Mouse (Mus musculus): ENCODE measurements around the gene Slc10a7.

Slc10a7 gene

GRCm38 (mm10) chr8:78734721-78735517 lies 225.8 kb downstream of the Slc10a7 start:
- no peak for DNase-seq (ENCODE audit: low spot score in 2 of 2)

- DNase-seq (ENCODE audit: low spot score in 2 of 2), result no peak
Measured at GRCm38 (mm10) chr8:78738304-78738703, 229.2 kb downstream of the Slc10a7 start.

GRCm38 (mm10) chr8:78740936-78741335 lies 231.8 kb downstream of the Slc10a7 start:
- DNase-seq (ENCODE audit: low spot score in 2 of 2), result no peak

GRCm38 (mm10) chr8:78741496-78741895 lies 232.3 kb downstream of the Slc10a7 start:
- no peak for DNase-seq (ENCODE audit: low spot score in 2 of 2)

GRCm38 (mm10) chr8:78741965-78742364 lies 232.8 kb downstream of the Slc10a7 start:
- no peak for DNase-seq (ENCODE audit: low spot score in 2 of 2)

- peak in 1 of 2 experiments; percentile 39 for DNase-seq (ENCODE audit: low spot score in 2 of 2)
Measured at GRCm38 (mm10) chr8:78742453-78742852, 233.3 kb downstream of the Slc10a7 start.

- no peak for DNase-seq (ENCODE audit: low spot score in 2 of 2)
Measured at GRCm38 (mm10) chr8:78747052-78747451, 237.9 kb downstream of the Slc10a7 start.

GRCm38 (mm10) chr8:78748701-78749100 lies 239.6 kb downstream of the Slc10a7 start:
- DNase-seq (ENCODE audit: low spot score in 2 of 2), result no peak

- no peak for DNase-seq (ENCODE audit: low spot score in 2 of 2)
Measured at GRCm38 (mm10) chr8:78749861-78750825, 241.0 kb downstream of the Slc10a7 start.

GRCm38 (mm10) chr8:78751151-78751550 lies 242.0 kb downstream of the Slc10a7 start:
- no peak for DNase-seq (ENCODE audit: low spot score in 2 of 2)

GRCm38 (mm10) chr8:78754986-78755385 lies 245.8 kb downstream of the Slc10a7 start:
- DNase-seq (ENCODE audit: low spot score in 2 of 2), result no peak

GRCm38 (mm10) chr8:78759139-78759538 lies 250.0 kb downstream of the Slc10a7 start:
- DNase-seq (ENCODE audit: low spot score in 2 of 2), result no peak

GRCm38 (mm10) chr8:78764976-78765375 lies 255.8 kb downstream of the Slc10a7 start:
- no peak for DNase-seq (ENCODE audit: low spot score in 2 of 2)

- no peak for DNase-seq (ENCODE audit: low spot score in 2 of 2)
Measured at GRCm38 (mm10) chr8:78765556-78765955, 256.4 kb downstream of the Slc10a7 start.

GRCm38 (mm10) chr8:78770584-78770983 lies 261.4 kb downstream of the Slc10a7 start:
- no peak for DNase-seq (ENCODE audit: low spot score in 2 of 2)

- no peak for DNase-seq (ENCODE audit: low spot score in 2 of 2)
Measured at GRCm38 (mm10) chr8:78771256-78771655, 262.1 kb downstream of the Slc10a7 start.

- no peak for DNase-seq (ENCODE audit: low spot score in 2 of 2)
Measured at GRCm38 (mm10) chr8:78776816-78777215, 267.7 kb downstream of the Slc10a7 start.
